Mouse (Mus musculus) colon, adult 2 months (tissue): ENCODE data around the gene Inhbc. TPM values are rescaled to one million over a fixed set of nuclear protein-coding genes. Genes with fewer than 3 reads are reported as not detected.

Experiments
- polyA plus RNA-seq: library from polyadenylated mRNA; depleted of rRNA; stranded (reverse); fragments of >200 nt; gene quantifications from 2 replicates; pipeline ENCODE4 v1.2.3, GENCODE M21; 2012; rRNA removed

Gene Inhbc
- 0.06 and 0.07 TPM in 2 replicates for polyA plus RNA-seq

GRCm38 (mm10) chr10:127369834-127370820 lies at the start of gene Inhbc:
Inhbc (minus strand) TSS chr10:127370431.

GRCm38 (mm10) chr10:127380251-127380691 lies 10.0 kb upstream of the Inhbc start, which contains the start of gene R3hdm2:
R3hdm2 (plus strand) TSS chr10:127380327.

DNA sequence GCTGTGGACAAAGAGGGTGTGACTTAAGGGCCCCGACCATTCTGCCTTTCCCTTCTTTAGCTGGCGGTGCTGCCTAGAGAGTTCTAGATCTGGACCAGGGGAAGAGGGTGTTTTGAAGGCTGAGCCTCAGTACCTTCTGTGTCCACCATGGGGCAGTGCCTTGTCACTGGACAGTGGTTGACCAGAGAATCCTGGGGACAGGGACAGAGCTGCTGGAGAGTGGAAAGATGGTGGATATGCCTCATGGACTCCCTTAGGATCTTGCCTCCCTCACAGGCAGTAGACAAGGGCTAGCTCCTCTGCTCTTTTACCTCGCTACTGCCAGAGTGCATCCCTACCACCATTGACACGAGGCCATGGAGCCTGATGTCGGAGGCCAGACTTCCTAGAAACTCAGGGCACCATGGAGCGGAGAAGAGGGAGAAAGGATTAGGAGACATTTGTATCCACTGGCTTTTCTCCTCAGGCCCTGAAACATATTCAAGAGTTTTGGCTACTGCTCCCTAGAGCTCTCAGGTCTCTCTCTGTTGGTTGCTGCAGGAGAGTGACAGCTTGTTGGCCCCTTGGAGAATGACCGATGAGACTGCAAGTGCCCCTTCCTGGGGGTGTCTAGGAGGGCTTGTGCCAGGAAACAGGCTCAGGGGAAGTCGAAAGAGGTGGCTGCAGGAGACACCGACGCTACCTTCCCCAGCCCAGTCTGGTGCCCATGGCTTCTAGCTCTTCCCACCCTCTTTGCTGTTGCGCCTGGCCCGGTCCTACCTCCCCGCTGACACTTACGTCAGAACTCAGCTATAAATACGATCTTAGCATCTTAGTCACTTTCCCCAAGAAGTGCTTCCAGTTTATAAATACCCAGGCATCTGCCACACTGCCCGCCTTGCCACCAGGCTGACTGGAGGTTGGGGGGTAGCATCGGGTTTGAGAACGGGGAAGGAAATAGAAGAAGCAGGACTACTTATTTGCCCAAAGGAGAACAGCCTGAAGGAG lies 16.0 kb downstream of the Inhbc start, which contains the start of gene Inhbe:
Inhbe (minus strand) TSS at position 503 of the 987 bp plus-strand sequence.

DNA sequence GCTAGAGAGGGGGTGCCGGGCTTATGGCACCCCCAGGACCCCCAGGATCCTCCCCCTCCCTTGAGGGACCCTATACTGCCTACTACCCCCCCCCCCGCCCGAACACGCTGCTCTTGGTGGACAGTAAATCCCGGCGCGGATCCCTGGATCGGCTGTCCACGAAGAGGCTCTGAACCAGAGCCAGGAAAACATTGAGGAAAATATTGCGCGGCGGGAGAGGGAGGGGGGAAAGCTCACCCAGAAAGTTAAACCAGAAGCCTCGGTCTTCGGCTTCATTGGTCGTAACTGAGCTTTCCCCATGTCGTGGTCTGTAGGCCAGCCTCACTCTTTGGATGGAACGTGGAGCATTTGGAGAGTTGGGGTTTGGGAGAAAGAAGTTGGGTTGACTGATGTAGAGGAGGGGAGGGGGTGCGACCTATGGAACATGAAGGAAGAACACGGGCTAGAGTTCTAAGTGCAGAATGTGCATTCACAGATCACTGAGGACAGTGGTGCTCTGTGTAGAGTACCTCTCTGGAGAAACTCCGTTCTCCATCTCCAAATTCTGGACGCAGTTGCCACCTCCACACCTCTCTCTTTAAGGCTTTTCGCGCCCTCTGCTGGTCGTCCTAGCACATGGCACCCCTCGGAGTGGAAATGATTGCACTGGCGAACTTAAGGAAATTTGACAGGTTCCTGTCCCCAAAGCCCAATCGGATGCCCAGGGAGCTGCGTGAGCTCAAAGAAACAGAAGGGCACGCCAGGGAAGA lies 28.2 kb downstream of the Inhbc start, which contains the start of gene Gli1:
Gli1 (minus strand) TSS at position 84 of the 749 bp plus-strand sequence.

DNA sequence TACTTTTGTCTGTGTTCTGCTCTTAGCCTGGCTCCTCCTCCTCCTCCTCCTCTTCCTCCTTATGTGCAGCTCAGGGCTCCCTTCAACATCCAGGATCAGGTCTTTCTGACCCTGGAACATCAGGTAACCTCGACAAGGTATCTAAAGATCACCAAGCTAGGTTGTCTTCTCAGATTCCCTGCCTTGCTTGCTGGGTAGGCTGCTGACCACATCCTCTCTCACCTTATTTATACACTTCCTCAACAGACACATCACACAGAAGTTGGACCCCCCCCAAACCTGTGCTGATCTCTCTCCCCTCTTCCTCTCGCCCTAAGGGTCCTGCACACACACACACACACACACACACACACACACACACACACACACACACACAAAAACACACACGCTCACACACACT lies 48.6 kb downstream of the Inhbc start, which contains the start of gene Arhgap9:
Arhgap9 (plus strand) TSS at position 344 of the 400 bp plus-strand sequence.

GRCm38 (mm10) chr10:127311476-127312355 lies 58.5 kb downstream of the Inhbc start, which contains the start of gene Mars:
Mars (minus strand) TSS chr10:127311786.

Other genes with a start within 250 kb of the Inhbc start
- 79.1 and 84.2 TPM in 2 replicates for gene Os9, start 249.3 kb downstream of the Inhbc start, polyA plus RNA-seq
- gene B4galnt1, start 205.2 kb downstream of the Inhbc start, polyA plus RNA-seq: 131 and 138 TPM in 2 replicates
- gene Slc26a10, start 189.8 kb downstream of the Inhbc start, polyA plus RNA-seq: 1.8 and 5.0 TPM in 2 replicates
- gene Arhgef25, start 180.3 kb downstream of the Inhbc start, polyA plus RNA-seq: 25.9 and 29.4 TPM in 2 replicates
- 80.9 and 90.8 TPM in 2 replicates for gene Dtx3, start 174.7 kb downstream of the Inhbc start, polyA plus RNA-seq
- 40.9 and 52.5 TPM in 2 replicates for gene Pip4k2c, start 158.8 kb downstream of the Inhbc start, polyA plus RNA-seq
- gene Kif5a, start 107.1 kb downstream of the Inhbc start, polyA plus RNA-seq: 3.4 and 3.9 TPM in 2 replicates
- 177 and 178 TPM in 2 replicates for gene Dctn2, start 104.1 kb downstream of the Inhbc start, polyA plus RNA-seq
- 52.1 and 62.9 TPM in 2 replicates for gene Mbd6, start 81.4 kb downstream of the Inhbc start, polyA plus RNA-seq
- gene Mars, start 58.6 kb downstream of the Inhbc start, polyA plus RNA-seq: 40.6 and 45.2 TPM in 2 replicates
- 5.8 and 6.3 TPM in 2 replicates for gene Arhgap9, start 48.5 kb downstream of the Inhbc start, polyA plus RNA-seq
- 16.4 and 20.1 TPM in 2 replicates for gene Gli1, start 28.5 kb downstream of the Inhbc start, polyA plus RNA-seq
- gene Inhbe, start 16.0 kb downstream of the Inhbc start, polyA plus RNA-seq: not detected in 2 replicates
- gene R3hdm2, start 9.9 kb upstream of the Inhbc start, polyA plus RNA-seq: 76.8 and 94.8 TPM in 2 replicates
- gene Stac3, start 131.3 kb upstream of the Inhbc start, polyA plus RNA-seq: 0.13 and 1.0 TPM in 2 replicates
- gene Ndufa4l2, start 144.5 kb upstream of the Inhbc start, polyA plus RNA-seq: 8.9 and 10.9 TPM in 2 replicates
- 40.7 and 44.2 TPM in 2 replicates for gene Shmt2, start 152.0 kb upstream of the Inhbc start, polyA plus RNA-seq
- gene Nxph4, start 164.1 kb upstream of the Inhbc start, polyA plus RNA-seq: 0.10 and 0.34 TPM in 2 replicates